Mouse (Mus musculus) 416B (cell line): ENCODE data around the gene Btbd7.

ENCODE experiments used
- DNase-seq: peaks from one replicate; pipeline ENCODE4 v3.0.0; 2011; ENCODE audit warnings: low read depth

The Btbd7 gene

DNA sequence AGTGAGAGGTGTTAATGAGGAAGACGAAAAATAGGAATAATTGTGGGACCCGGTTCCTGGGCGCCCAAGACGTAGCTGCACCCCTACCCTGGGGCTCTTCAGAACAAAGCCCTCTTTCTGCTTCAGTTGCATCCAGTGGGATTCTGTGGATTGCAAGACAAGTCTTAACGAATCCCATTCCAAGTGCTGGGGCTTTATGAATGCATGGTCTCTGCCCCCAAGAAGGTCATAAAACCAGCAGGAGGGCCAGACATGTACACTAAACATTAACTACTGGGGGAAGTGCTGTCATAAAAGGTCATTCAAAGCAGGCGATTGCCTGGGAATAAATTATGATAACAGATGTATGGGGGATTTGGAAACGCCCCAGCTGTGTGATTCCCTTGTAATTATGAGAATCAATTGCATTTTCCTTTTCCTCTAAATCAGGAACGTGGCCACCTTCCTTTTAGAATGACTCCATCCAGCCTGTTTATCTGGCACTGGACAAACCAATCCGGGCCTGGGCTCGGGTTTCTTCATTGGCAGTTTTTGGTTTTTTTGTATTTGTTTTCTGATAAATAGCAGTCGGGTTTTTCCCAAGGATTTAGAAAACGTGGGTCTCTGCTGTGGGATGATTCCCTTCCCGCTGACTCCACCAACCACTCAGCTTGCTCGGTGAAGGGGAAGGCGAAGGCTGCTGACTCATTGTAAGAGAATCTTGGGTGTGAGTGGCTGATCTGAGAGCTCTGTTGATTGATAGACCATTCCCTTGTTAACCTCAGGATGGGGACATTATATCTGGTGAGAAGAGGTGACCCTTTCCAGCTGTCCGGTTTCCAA, 147.3 kb downstream of the Btbd7 start:
- DNase-seq = no peak
